Mouse (Mus musculus) adrenal gland, adult 18-20 months (tissue): ENCODE measurements at regions not wholly inside any gene's neighbourhood (a gene's known extent, or its start where the extent isn't known, plus 50 kb on each side); places are given as distances from the start of the nearest gene placed in this dataset.

Experiments used
- DNase-seq, 2 experiments: peaks; one replicate each; pipeline ENCODE4 v3.0.0; 2021 to 2022; ENCODE audit warnings: low spot score in 2 of 2

DNA sequence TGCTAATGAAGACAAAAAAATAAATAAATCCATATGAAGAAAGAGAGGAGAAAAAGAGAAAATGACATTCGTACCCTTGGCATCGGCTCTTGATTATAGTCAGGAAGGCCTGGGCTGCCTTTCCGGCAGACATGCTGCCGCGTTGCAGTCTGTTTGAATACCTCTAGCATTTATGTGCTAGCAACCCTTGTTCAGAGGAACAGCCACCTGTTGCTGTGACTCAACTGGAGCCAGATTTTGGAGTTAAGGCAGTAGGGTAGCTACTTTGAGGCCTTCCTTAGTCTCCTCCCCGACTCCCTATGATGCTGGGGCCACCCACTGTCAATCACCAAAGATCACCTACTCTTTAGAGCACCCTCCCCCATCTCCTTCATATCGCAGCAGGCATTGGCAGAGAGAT lies 148.5 kb upstream of the Cops8 start:
- no peak for DNase-seq

DNA sequence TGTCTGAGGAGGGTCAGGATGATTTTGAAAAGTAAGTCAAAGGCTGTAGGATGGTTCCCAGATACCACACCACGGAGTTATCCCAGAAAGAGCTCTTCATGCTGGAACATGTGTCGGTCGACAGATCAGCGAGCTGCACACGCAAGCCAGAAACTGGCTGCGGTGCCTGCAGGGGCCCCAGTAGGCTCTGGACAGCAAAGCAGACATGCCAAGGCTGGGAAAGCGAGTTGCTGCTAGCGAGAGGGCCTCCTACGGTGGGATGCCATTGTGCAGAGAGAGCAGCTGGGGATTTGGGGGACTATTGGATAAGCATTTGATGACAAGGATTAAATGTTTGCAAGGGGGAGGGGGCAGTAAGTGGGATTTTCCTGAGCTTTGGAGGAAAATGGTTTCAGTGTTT lies 145.4 kb upstream of the Cops8 start:
- no peak for DNase-seq

DNA sequence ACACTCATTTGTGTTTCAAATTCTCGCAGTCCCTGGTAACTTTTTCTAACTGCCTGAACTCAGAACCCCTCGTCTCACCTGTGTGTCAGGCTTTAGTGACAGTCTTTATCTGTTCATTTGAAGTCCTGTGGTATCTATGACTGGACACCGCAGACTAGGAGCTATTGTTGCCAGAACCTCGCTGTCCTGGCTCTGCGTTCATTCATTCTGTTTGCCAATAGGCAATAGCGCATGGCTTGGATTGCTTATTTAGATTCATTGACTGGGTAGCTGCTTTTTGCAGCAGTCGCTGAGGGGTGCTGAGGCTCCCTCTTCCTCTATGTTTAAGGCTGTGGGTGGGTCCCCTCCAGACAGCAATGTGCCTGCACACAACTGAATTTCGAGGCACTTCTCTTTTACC lies 144.6 kb upstream of the Cops8 start:
- DNase-seq: no peak

DNA sequence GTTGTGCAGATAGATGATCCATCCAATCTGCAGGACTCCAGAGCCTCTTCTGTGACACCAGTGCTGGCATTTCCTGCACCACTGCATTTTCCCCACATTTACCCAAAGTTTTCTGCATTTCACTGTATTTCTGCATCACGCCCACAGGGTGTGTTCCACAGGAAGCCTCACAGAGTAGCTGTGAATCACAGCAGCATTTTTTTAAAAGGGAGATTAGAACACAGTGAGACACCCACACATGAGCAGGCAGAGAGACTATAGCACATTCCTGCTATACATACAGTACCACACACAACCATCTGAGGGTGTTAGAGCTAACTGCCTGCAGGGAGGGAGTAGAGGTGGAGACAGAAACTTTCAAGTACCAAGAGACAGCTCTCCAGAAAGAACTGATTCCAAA lies 141.1 kb upstream of the Cops8 start:
- DNase-seq: no peak

DNA sequence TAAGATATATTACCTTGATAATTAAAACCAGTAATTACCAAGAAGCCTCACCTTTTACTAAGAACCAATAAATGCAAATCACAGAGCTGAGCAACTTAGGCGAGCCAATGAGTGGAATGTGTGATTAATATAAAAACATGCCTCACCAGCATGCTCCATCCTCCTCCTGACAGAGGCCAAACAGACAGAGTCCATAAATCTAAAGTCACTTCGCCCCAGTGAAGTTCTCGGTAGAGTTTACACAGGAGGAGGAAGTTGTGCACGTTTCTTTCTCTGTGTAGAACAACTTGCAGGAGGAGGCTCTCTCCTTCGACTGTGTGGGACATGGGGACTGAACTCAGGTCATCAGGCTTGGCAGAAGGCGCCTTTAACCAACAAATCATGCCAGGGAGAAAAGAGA lies 139.5 kb upstream of the Cops8 start:
- no peak for DNase-seq

DNA sequence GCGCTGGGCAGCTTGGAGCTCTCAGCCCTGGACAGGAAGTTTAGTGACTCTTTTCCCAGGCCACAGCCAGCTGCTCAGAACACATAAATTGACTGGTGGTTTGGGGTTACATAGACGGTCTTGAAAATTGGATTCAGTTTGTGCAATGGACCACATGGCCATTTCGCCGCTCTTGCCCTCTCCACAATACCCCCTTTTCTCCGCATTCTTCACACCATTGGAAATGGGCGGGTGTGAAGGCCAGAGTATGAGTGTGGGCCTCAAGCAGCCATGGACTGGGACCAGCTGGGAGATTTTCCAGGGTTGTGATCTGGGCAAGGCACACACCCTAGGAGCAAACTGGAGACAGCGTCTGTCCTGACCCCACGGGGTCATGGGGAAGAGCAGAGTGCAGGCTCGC lies 135.1 kb upstream of the Cops8 start:
- no peak for DNase-seq

DNA sequence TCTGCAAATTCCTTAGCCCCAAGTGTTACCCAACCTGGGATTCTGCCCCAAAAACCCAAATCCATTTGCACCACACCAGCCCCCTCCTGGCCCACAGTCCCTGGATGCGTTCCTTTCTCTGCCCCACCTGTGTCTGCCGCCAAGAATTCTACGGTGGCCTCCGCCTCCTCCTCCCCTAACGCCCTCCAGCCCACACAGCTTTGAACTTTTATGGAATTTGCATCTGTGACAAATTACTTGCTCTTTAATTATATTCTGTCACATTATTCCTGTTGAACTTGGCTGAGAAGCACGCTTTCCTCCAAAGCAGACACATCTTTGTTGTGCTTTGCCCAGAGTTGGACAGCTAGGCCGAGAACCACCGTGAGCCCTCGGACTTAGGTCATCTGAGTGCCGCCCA lies 131.8 kb upstream of the Cops8 start:
- DNase-seq: no peak

DNA sequence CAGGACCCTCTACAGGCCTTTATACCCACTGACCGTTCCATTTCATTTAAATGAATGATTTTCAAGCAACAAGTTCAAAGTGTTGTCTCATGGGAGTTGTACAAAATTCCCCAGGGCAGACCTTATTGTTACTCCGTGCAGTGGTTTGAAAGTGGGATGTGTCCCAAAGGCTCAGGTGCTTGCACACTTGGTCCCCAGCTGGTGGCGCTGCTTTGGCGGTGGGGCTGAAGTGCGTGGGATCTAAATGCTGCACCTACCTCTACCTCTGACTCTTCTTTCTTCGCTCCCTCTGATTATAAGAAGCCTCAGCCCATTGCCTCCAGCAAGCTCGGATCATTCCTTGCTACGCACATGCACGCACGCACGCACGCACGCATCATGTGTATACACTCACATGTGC lies 131.0 kb upstream of the Cops8 start:
- no peak for DNase-seq

DNA sequence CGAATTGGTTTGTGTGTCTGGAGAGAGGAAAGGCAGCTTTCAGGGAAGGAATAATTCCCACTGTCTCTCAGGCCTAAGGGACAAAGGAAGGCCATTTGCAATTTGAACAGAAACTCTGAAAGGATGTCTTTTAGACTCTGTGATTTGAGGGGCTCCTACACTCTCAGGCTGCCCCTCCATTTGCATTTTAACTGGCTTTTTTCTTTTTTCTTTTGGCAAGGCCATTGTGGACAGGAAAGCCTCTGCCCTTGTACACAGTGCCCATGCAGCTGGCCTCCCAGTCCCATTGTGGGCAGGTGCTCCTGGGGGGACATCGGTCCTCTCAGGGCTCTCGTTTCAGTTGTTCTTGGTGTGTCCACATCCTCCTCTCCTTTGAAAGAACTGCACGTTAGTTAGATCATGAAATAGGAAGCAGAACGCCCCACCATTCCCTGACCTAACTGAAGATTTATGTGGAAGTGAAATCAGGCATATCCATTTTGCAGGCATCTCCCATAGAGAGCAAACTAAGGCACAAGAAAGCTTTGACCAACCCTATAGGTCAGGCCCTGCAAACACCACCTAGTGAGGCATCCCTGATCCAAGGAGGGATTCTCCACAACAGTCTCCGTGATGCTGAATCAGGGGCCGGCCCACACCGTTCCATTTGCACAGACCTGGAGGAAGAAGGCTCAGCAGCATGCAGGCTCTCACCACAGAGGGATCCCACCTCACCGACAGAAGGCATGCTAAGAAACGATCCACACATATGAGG lies 127.5 kb upstream of the Cops8 start:
- DNase-seq: no peak

DNA sequence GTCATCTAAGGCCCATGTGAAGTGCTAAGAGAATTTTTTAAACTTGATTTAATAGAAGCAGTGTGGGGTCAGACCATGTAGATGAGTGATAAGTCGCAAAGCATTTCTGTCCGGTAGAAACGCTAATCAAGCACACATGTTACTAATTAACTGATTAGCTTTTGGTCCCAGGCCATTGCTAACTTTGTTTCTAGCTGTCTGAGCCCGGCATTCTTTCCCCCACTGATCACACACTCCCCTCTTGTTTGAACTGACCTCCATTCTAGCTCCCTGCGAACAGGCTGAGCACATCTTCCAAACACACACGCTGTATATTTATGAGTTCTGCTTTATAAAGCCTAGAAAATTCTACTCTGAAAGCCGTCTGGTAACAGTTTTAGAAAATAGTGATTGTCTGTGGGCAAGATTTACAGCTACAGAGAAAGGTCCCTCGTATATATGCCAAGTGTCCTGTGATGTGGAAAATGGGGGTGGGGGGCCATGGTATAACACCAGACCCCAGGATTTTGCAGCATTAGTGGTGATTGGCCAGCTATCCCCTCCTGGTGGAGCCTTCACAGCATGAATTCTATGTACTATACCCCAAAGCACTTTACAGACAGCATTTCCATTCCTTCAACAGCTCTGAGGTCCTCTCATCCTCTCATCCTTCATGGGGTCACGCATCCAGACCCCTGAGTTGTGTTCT lies 126.1 kb upstream of the Cops8 start:
- DNase-seq: no peak

DNA sequence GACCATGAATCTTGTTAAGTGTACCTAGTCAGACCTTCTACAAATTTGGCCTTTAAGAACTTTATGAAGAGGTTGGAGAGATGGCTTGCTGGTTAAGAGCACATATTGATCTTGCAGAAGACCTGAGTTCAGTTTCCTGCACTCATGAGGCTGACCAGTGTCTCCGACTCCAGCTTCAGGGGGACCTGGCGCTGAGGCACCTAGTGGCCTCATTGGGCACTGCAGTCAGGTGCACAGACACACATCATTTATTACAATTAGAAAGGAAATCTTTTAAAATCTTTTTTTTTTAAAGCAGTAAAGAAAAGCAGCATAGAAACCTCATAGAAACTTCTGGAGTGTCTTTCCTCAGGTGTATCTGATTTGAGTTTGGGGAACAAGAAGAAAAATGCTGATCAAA lies 123.9 kb upstream of the Cops8 start:
- no peak for DNase-seq

DNA sequence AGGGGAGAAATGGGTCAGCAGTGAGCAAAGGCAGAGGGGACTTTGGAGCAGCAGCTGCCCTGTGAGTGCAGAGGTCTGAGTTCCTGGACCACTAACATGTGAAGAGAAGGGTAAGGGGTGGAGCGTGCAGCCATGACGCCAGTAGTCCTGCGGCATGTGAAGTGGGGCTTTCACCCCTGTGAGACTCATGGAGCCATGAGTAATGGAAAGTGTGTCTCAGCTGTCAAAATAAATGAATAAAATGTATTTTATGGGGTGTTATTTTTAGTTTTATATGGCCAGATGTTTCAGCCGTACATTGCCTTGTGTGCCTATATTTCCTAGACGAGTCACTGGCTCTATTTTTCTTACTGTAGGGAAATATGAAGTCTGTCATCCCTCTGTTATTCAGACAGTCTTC lies 121.5 kb upstream of the Cops8 start:
- no peak for DNase-seq

DNA sequence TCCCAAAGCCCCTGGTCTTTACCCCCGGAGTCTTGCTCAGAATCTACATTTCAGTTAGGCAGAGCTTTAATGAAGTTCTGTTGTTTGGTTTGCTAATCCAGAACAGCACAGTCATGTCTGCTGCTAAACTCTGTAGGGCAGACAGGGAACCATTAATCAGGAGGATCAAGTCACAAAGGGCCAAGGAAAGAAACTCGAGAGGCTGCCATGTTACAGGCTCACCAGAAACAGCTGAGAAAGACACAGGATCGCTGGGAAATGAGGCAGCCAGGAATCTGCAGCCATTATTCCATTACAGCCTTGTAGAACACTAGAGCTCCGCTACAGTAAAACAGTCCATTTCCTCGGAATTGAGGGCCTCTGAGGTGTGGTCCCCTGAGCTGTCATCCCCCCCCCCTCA lies 121.1 kb upstream of the Cops8 start:
- no peak for DNase-seq

DNA sequence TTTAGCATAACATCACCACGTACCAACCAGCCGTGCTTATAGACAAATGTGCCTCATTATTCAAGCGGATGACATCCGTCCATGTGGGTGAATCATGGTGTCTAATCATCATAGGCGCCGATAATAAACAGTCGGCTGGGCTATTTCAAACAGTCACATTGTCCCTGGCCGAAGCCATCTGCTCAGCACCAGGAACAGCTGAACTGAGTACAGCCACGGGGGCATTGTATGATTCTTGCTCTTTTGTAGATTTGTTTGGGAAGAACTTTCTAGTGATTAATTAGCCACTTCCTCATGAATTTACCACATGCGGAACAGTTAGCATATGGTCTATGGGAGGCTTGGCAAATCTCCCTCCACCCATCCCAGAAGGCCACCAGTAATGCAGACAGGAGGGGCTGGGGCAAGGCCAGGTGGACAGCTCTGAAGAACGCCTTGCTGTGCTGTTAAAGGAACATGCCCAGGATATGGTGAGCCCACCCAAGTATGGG lies 116.4 kb upstream of the Cops8 start:
- no peak for DNase-seq

DNA sequence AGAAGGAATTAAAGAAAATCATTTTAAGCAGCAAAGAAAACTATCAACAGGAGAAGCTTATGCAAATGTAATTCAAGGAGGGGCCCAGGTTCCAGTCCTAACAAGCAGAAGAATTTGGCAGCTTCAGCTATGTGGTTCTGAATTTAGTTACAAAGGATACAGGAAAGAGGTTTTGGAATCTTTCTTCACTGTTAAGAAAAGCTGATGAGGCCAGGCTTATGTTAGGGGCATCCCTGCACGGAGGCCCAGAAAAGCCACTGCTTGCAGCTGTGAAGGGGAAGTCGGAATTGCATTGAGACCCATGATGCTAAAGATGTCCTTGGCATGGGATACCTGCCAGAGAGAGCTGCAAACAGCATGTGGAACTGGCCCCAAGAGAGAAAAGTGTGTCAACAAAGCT lies 114.9 kb upstream of the Cops8 start:
- no peak for DNase-seq

DNA sequence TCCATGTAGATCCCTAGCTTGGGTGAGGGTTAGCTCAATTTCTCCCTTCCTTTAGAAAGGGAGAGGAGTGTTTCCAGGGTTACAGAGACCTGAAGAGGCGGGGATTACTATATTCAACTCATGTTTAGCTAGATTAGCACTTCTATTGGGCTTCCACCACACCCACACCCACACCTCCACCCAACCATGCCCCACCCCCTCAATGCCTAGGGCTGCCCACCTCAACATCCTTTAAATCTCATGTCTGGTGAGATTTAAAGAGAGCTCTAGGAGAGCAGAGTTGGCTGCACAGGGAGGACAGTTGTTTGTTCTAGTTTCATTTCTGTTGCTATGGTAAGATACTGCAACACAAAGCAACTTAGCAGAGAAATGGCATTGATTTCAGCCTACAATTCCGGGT lies 113.8 kb upstream of the Cops8 start:
- no peak for DNase-seq

DNA sequence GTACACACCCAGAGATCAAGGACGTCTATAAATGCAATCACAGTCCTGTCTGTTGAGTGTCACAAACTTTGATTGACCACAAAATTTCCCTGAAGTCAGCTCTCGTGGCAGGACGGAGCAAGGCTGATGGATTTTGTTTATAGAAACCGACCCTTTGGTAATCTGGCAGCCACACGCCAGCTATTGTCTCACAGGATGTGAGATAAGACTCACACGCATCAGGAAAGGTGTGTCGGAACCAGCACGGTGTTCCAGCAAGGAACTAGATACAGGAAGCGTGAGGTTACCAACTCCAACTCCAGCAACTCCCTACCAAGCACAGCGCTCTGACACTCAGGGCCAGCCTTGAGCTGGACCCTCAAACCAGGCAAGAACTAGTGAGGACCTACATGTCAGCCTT lies 112.4 kb upstream of the Cops8 start:
- DNase-seq: no peak

DNA sequence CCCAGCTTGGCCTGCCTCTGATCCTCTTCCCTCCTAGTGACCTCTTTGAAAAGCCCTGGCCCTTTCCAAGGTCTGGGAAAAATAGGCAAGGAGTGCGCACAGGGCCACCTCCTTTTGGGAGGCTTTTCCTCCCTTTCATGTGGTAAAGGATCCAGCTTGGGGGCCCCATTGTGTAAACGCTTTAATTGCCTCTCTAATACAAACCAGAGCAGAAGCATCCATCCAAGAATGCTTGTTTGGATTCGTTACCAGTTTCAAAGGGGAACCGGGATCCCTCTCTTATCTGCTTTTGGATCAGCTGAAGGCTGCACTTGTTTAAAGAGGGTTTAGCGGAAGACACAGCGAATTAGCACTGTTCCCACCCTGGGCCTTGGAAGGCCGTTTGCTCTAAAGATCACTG lies 109.3 kb upstream of the Cops8 start:
- DNase-seq: no peak

DNA sequence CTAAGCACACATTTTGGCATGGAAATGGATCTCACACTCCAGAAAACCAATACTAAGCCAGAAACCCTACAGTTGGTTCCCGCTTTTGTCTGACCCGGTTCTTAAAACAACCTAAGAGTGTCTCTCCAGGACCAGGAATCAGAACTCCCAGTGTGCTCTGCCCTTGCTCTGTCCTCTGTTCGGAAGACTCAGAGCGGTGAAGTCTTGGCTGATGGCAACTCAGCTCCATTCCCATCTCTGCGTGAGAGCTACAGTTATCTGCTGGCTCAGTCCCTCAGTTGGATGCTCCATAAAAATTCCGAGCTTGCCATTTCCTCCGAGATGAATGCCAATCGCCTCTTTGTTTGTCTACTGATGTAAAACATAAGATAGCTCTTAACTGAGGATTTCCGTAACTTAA lies 107.6 kb upstream of the Cops8 start:
- no peak for DNase-seq

DNA sequence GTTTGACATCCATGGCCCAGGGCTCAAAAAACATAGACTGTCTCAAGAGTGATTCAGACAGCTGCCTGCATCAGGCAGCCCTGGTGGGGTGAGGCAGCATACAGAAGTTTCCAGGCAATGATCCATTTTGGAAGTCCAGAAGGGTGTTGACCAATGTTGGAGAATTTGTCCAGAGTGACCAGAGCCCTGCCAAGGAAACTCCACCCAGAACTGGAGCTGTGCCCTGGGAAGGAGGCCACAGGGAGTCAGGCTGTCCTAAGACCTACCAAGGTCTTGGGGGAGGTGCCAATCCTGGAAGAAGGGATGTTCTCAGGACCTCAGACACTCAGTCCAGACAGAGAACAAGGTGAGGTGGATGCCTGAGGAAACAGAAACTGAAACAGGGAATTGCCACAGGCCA lies 105.2 kb upstream of the Cops8 start:
- peak in 1 of 2 experiments; percentile 57 for DNase-seq

DNA sequence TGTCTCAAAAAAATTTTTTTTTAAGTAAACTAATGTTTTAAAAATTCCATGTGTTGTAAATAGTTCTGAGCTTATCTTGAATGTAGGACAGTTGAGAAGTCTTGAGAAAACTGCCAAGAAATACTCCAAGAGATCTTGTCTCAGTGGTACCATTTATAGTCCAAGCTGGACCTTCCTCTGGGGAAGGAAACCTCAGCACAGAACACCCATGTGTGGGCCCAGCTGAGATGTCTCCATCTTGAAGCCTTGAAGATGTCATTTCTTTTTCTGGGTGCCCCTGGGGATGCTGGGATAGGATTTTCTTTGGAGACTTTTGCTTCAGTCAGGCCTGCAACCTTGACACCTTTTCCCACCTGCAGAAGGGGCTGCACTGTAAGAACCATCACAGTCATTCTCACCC lies 101.4 kb upstream of the Cops8 start:
- no peak for DNase-seq

DNA sequence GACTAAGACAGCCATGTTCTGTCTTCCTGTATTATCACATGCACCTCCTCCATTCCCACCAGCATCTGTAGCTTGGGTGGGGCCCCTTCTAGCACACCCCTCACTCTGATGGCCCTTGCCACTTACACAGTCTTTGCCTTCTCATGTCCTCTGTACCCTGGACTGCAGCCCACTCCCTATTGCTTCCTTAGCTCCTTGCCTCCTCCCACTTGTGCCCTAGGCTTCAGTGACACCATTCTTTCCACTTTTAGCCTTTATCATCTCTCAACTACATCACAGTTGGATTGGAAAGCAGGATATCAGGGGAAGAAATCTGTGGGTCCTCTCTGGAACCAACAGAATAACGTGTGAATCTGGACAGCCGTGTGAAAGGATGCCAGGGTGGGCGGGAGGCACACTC lies 100.4 kb upstream of the Cops8 start:
- DNase-seq: no peak
